Mouse (Mus musculus) 3T3-L1 (cell line): ENCODE results near the gene B4galt1.

Experiments
- DNase-seq: peaks from one replicate; pipeline ENCODE4 v3.0.0-alpha.2; 2015; ENCODE audit warnings: low read depth, low spot score

The B4galt1 gene

GRCm38 (mm10) chr4:40853565-40854386, at the start of gene B4galt1:
B4galt1 (minus strand) TSS chr4:40854005.
- DNase-seq: peak; percentile 97

GRCm38 (mm10) chr4:40900612-40901011, 46.8 kb upstream of the B4galt1 start:
- no peak for DNase-seq

- no peak for DNase-seq
Measured at GRCm38 (mm10) chr4:40900071-40900470, 46.3 kb upstream of the B4galt1 start.

- no peak for DNase-seq
Measured at GRCm38 (mm10) chr4:40899264-40899663, 45.5 kb upstream of the B4galt1 start.

GRCm38 (mm10) chr4:40898476-40899044, 44.8 kb upstream of the B4galt1 start:
- DNase-seq: no peak

GRCm38 (mm10) chr4:40895646-40896045, 41.8 kb upstream of the B4galt1 start:
- DNase-seq: no peak

GRCm38 (mm10) chr4:40895118-40895517, 41.3 kb upstream of the B4galt1 start:
- no peak for DNase-seq

GRCm38 (mm10) chr4:40891206-40891605, 37.4 kb upstream of the B4galt1 start:
- no peak for DNase-seq

- no peak for DNase-seq
Measured at GRCm38 (mm10) chr4:40889983-40890382, 36.2 kb upstream of the B4galt1 start.

GRCm38 (mm10) chr4:40889252-40889651, 35.4 kb upstream of the B4galt1 start:
- peak; percentile 83 for DNase-seq

GRCm38 (mm10) chr4:40888839-40889238, 35.0 kb upstream of the B4galt1 start:
- DNase-seq: no peak

- DNase-seq: no peak
Measured at GRCm38 (mm10) chr4:40885883-40886282, 32.1 kb upstream of the B4galt1 start.

GRCm38 (mm10) chr4:40885166-40885525, 31.3 kb upstream of the B4galt1 start:
- DNase-seq: peak; percentile 59

GRCm38 (mm10) chr4:40884282-40885165, 30.7 kb upstream of the B4galt1 start:
- DNase-seq: no peak

GRCm38 (mm10) chr4:40883200-40883599, 29.4 kb upstream of the B4galt1 start:
- DNase-seq: no peak

- no peak for DNase-seq
Measured at GRCm38 (mm10) chr4:40877528-40877927, 23.7 kb upstream of the B4galt1 start.

- DNase-seq: peak; percentile 87
Measured at GRCm38 (mm10) chr4:40876814-40877371, 23.1 kb upstream of the B4galt1 start.

- DNase-seq: no peak
Measured at GRCm38 (mm10) chr4:40875842-40876241, 22.0 kb upstream of the B4galt1 start.

- DNase-seq: no peak
Measured at GRCm38 (mm10) chr4:40874794-40875552, 21.2 kb upstream of the B4galt1 start.

- DNase-seq: peak; percentile 41
Measured at GRCm38 (mm10) chr4:40874151-40874600, 20.4 kb upstream of the B4galt1 start.

- no peak for DNase-seq
Measured at GRCm38 (mm10) chr4:40873320-40873719, 19.5 kb upstream of the B4galt1 start.
